Mouse (Mus musculus): ENCODE measurements at regions not wholly inside any gene's neighbourhood (a gene's known extent, or its start where the extent isn't known, plus 50 kb on each side); places are given as distances from the start of the nearest gene placed in this dataset.

- Histone ChIP-seq H3K9ac (ENCODE audit: low read depth, low read length) (no peak overlapping the region), H3K9me3 (replicated peaks; ENCODE audit: low read length) (no peaks in the 10 kb centered on the region), H3K27ac (no peak overlapping the region), H3K4me3 (replicated peaks; ENCODE audit: low read depth, low read length) (no peak overlapping the region), H3K36me3 (ENCODE audit: insufficient read depth, low read length) (no peaks in the 10 kb centered on the region), H3K27me3 (ENCODE audit: insufficient read depth, low read length) (no peaks in the 10 kb centered on the region), H3K4me1 (replicated peaks; ENCODE audit: insufficient read depth, low read length) (no peaks in the 10 kb centered on the region), H3K4me2 (ENCODE audit: low read length) (no peak overlapping the region; the same call in 1 of the 2 replicates)
- WGBS, result 23% methylated on average over 10 of the region's 10 CpGs
- no peak for TF ChIP-seq CTCF (IDR thresholded peaks at IDR 0.05; ENCODE audit: low read depth)
- DNase-seq (ENCODE audit: low spot score) (peak; percentile 71), ATAC-seq (replicated peaks; ENCODE audit: low FRiP score, low read depth) (no peak)
Observed at GRCm38 (mm10) chr3:148343633-148344361, 646.6 kb downstream of the Adgrl2 start.

- Histone ChIP-seq H3K4me1 (replicated peaks; ENCODE audit: insufficient read depth, low read length) (no peaks in the 10 kb centered on the region), H3K9ac (ENCODE audit: low read depth, low read length) (no peak overlapping the region), H3K27me3 (ENCODE audit: insufficient read depth, low read length) (no peaks in the 10 kb centered on the region), H3K9me3 (replicated peaks; ENCODE audit: low read length) (no peaks in the 10 kb centered on the region), H3K36me3 (ENCODE audit: insufficient read depth, low read length) (no peaks in the 10 kb centered on the region), H3K4me2 (ENCODE audit: low read length) (no peak overlapping the region; the same call in 1 of the 2 replicates), H3K27ac (no peak overlapping the region), H3K4me3 (replicated peaks; ENCODE audit: low read depth, low read length) (no peak overlapping the region)
- TF ChIP-seq CTCF (IDR thresholded peaks at IDR 0.05; ENCODE audit: low read depth), result no peak
- 12% methylated on average over 3 of the region's 3 CpGs for WGBS
- DNase-seq (ENCODE audit: low spot score) (peak; percentile 50), ATAC-seq (replicated peaks; ENCODE audit: low FRiP score, low read depth) (no peak)
Observed at GRCm38 (mm10) chr3:148343256-148343632, 647.1 kb downstream of the Adgrl2 start.

GRCm38 (mm10) chr3:148339258-148339657 is 651.1 kb downstream of the Adgrl2 start:
- 74% methylated on average over 2 of the region's 2 CpGs for whole genome bisulfite sequencing
- H3K9me3 ChIP-seq (replicated peaks; ENCODE audit: low read length), result no peaks in the 10 kb centered on the region
- ATAC-seq (replicated peaks; ENCODE audit: low FRiP score, low read depth) (no peak), DNase-seq (ENCODE audit: low spot score) (no peak)
- H3K36me3 ChIP-seq (ENCODE audit: insufficient read depth, low read length), result no peaks in the 10 kb centered on the region
- H3K4me3 ChIP-seq (replicated peaks; ENCODE audit: low read depth, low read length), result no peak overlapping the region
- H3K9ac ChIP-seq (ENCODE audit: low read depth, low read length), result no peak overlapping the region
- no peak overlapping the region for H3K4me2 ChIP-seq (ENCODE audit: low read length)
- H3K27me3 ChIP-seq (ENCODE audit: insufficient read depth, low read length), result no peaks in the 10 kb centered on the region
- no peak for TF ChIP-seq CTCF (IDR thresholded peaks at IDR 0.05; ENCODE audit: low read depth)
- 0 out of 2 replicates have a peak, but pooled peaks cover 4% of the 10 kb centered on the region for H3K4me1 ChIP-seq (replicated peaks; ENCODE audit: insufficient read depth, low read length)
- no peak overlapping the region for H3K27ac ChIP-seq

- H3K4me2 ChIP-seq (ENCODE audit: low read length), result peak overlapping the region; percentile 49; the same call in 1 of the 2 replicates
- WGBS, result 27% methylated on average over 6 of the region's 6 CpGs
- no peaks in the 10 kb centered on the region for H3K27me3 ChIP-seq (ENCODE audit: insufficient read depth, low read length)
- H3K36me3 ChIP-seq (ENCODE audit: insufficient read depth, low read length), result no peaks in the 10 kb centered on the region
- 0 out of 2 replicates have a peak, but pooled peaks cover 4% of the 10 kb centered on the region for H3K4me1 ChIP-seq (replicated peaks; ENCODE audit: insufficient read depth, low read length)
- no peak for TF ChIP-seq CTCF (IDR thresholded peaks at IDR 0.05; ENCODE audit: low read depth)
- DNase-seq (ENCODE audit: low spot score), result peak; percentile 45
- no peak overlapping the region for H3K9ac ChIP-seq (ENCODE audit: low read depth, low read length)
- no peak for ATAC-seq (replicated peaks; ENCODE audit: low FRiP score, low read depth)
- H3K9me3 ChIP-seq (replicated peaks; ENCODE audit: low read length), result no peaks in the 10 kb centered on the region
- no peak overlapping the region for H3K4me3 ChIP-seq (replicated peaks; ENCODE audit: low read depth, low read length)
- no peak overlapping the region for H3K27ac ChIP-seq
Observed at GRCm38 (mm10) chr3:148336640-148337039, 653.7 kb downstream of the Adgrl2 start.

GRCm38 (mm10) chr3:148336091-148336511 is 654.3 kb downstream of the Adgrl2 start:
- ATAC-seq (replicated peaks; ENCODE audit: low FRiP score, low read depth) (peak; percentile 74), DNase-seq (ENCODE audit: low spot score) (peak; percentile 79)
- no peak for TF ChIP-seq CTCF (IDR thresholded peaks at IDR 0.05; ENCODE audit: low read depth)
- H3K27ac ChIP-seq, result no peak overlapping the region
- WGBS, result 12% methylated on average over 15 of the region's 15 CpGs
- H3K9ac ChIP-seq (ENCODE audit: low read depth, low read length), result no peak overlapping the region
- no peak overlapping the region for H3K4me3 ChIP-seq (replicated peaks; ENCODE audit: low read depth, low read length)
- H3K4me2 ChIP-seq (ENCODE audit: low read length), result peak overlapping the region; percentile 49
- H3K36me3 ChIP-seq (ENCODE audit: insufficient read depth, low read length), result no peaks in the 10 kb centered on the region
- H3K4me1 ChIP-seq (replicated peaks; ENCODE audit: insufficient read depth, low read length), result 0 out of 2 replicates have a peak, but pooled peaks cover 4% of the 10 kb centered on the region
- H3K27me3 ChIP-seq (ENCODE audit: insufficient read depth, low read length), result no peaks in the 10 kb centered on the region
- no peaks in the 10 kb centered on the region for H3K9me3 ChIP-seq (replicated peaks; ENCODE audit: low read length)

- Histone ChIP-seq H3K9ac (ENCODE audit: low read depth, low read length) (no peak overlapping the region), H3K4me3 (replicated peaks; ENCODE audit: low read depth, low read length) (no peak overlapping the region), H3K4me2 (ENCODE audit: low read length) (peak overlapping the region; percentile 49), H3K4me1 (replicated peaks; ENCODE audit: insufficient read depth, low read length) (0 out of 2 replicates have a peak, but pooled peaks cover 4% of the 10 kb centered on the region), H3K27me3 (ENCODE audit: insufficient read depth, low read length) (no peaks in the 10 kb centered on the region), H3K36me3 (ENCODE audit: insufficient read depth, low read length) (no peaks in the 10 kb centered on the region), H3K9me3 (replicated peaks; ENCODE audit: low read length) (no peaks in the 10 kb centered on the region), H3K27ac (no peak overlapping the region)
- WGBS, result 46% methylated on average over 7 of the region's 7 CpGs
- no peak for TF ChIP-seq CTCF (IDR thresholded peaks at IDR 0.05; ENCODE audit: low read depth)
- peak; percentile 64; the same call in 1 of the 2 replicates for ATAC-seq (replicated peaks; ENCODE audit: low FRiP score, low read depth)
- DNase-seq (ENCODE audit: low spot score), result peak; percentile 44
Observed at GRCm38 (mm10) chr3:148335654-148336053, 654.7 kb downstream of the Adgrl2 start.
